Mouse (Mus musculus) mature B cell (primary cell): ENCODE measurements at regions not wholly inside any gene's neighbourhood (a gene's known extent, or its start where the extent isn't known, plus 50 kb on each side); places are given as distances from the start of the nearest gene placed in this dataset.

ENCODE experiments used
- in situ Hi-C: fragments of 300-500 bp; cut with MboI; formaldehyde crosslinking; loops from 2 replicates; pipeline ENCODE4 v1.14.3; 2019

DNA sequence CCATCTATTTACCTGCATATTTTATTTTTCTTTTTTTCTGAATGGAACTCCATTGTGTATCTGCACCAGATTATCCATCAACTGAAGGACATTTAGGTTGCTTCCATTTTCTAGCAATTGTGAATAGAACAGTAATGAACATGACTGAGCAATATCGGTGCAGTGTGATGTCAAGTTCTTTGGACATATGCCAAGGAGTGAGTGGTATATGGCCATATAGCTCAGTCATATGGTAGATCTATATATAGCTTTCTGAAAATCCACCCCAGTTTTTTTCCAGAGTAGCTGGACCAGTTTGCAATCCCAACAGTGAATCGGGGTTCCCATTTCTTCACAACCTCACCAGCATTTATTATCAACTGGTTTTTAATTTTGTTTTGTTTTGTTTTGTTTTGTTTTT, 52.0 kb upstream of the Tent5a start:
- in situ Hi-C loops = no loop called here
